Comparison of ENCODE assay signal across 10 mouse cellular contexts in genomic region chr11:117610589-117610988, GRCm38 (mm10). TPM values are rescaled to one million over a fixed set of nuclear protein-coding genes. Genes with fewer than 3 reads are reported as not detected.
DNase-seq lines count a peak whose midpoint lies in the region; ATAC-seq and TF ChIP-seq lines count a peak whose summit lies in the region.
"Had no signal": no experiment of that assay in that cellular context is flagged by ENCODE, and none has a peak within 500 bp of the region (broad histone marks: within the 10 kb centered on the region; RNA-seq: fewer than 3 reads in every experiment).

No protein-coding gene starts in this region.

- peaks cover 42% of the 10 kb centered on the region for H3K27me3 ChIP-seq in hindbrain, embryonic 13.5 days
- H3K27me3 ChIP-seq in hindbrain, embryonic 14.5 days (ENCODE audit: control insufficient read depth, insufficient read depth, low read length), result no peaks in the 10 kb centered on the region
- no peaks in the 10 kb centered on the region for H3K27me3 ChIP-seq in CH12.LX (replicated peaks)
- H3K27me3 ChIP-seq in limb, embryonic 15.5 days, result peaks cover 11% of the 10 kb centered on the region; the same call in 1 of the 2 replicates

- H3K9ac ChIP-seq in hindbrain, embryonic 13.5 days, result no peak overlapping the region
- no peak overlapping the region for H3K9ac ChIP-seq in hindbrain, embryonic 14.5 days
- H3K9ac ChIP-seq in CH12.LX (ENCODE audit: insufficient read depth, low read depth), result no peak overlapping the region
- H3K9ac ChIP-seq in limb, embryonic 15.5 days, result no peak overlapping the region
- H3K9ac ChIP-seq: midbrain, embryonic 12.5 days had no signal

- intact Hi-C loops in left cerebral cortex, postnatal 25 days (cut with DNase I), result no loop called here

- no peak for TF ChIP-seq EP300 in CH12.LX (IDR thresholded peaks at IDR 0.05; ENCODE audit: low read length)

- H3K4me3 ChIP-seq in hindbrain, embryonic 13.5 days, result no peak overlapping the region
- no peak overlapping the region for H3K4me3 ChIP-seq in hindbrain, embryonic 14.5 days (replicated peaks; ENCODE audit: low read length)
- H3K4me3 ChIP-seq in CH12.LX (replicated peaks in 1 of 3; ENCODE audit: low read depth in 2 of 3, low read length in 2 of 3, poor library complexity in 1 of 3), result no peak overlapping the region
- peak overlapping the region; percentile 38; the same call in 1 of the 2 replicates for H3K4me3 ChIP-seq in bone marrow macrophage, adult 2 months (ENCODE audit: insufficient read depth, low read length)
- H3K4me3 ChIP-seq in limb, embryonic 15.5 days, result no peak overlapping the region
- H3K4me3 ChIP-seq: erythroblast, embryonic 14.5 days; midbrain, embryonic 12.5 days had no signal

- no peak for ATAC-seq in hindbrain, embryonic 13.5 days (ENCODE audit: low FRiP score)
- ATAC-seq in hindbrain, embryonic 14.5 days (ENCODE audit: low FRiP score), result no peak
- no peak for ATAC-seq in limb, embryonic 15.5 days (ENCODE audit: insufficient number of reproducible peaks, low FRiP score, low TSS enrichment, low read depth)

- no peak for TF ChIP-seq CTCF in CH12.LX (conservative IDR thresholded peaks at IDR 0.05 in 1 of 2, IDR thresholded peaks at IDR 0.05 in 1 of 2; ENCODE audit: low read depth in 2 of 2, low read length in 2 of 2)
- no peak for TF ChIP-seq CTCF in bone marrow macrophage, adult 2 months (IDR thresholded peaks at IDR 0.05; ENCODE audit: low read depth, low read length)

- H3K79me2 ChIP-seq in CH12.LX (replicated peaks; ENCODE audit: control insufficient read depth, extremely low read depth, insufficient read depth, poor library complexity, severe bottlenecking), result no peaks in the 10 kb centered on the region

- H3K9me3 ChIP-seq in hindbrain, embryonic 13.5 days, result no peaks in the 10 kb centered on the region
- H3K9me3 ChIP-seq in hindbrain, embryonic 14.5 days (ENCODE audit: control insufficient read depth, low read length), result no peaks in the 10 kb centered on the region
- no peaks in the 10 kb centered on the region for H3K9me3 ChIP-seq in CH12.LX (replicated peaks; ENCODE audit: low read length)
- no peaks in the 10 kb centered on the region for H3K9me3 ChIP-seq in limb, embryonic 15.5 days
- H3K9me3 ChIP-seq: midbrain, embryonic 12.5 days had no signal

- H3K27ac ChIP-seq in hindbrain, embryonic 13.5 days, result peak overlapping the region; percentile 59; the same call in 1 of the 2 replicates
- H3K27ac ChIP-seq in hindbrain, embryonic 14.5 days, result no peak overlapping the region
- no peak overlapping the region for H3K27ac ChIP-seq in CH12.LX (ENCODE audit: insufficient read depth, low read depth)
- no peak overlapping the region for H3K27ac ChIP-seq in bone marrow macrophage, adult 2 months (ENCODE audit: insufficient read depth, low read depth, low read length)
- 0 out of 2 replicates have a peak overlapping the region, but pooled peaks have one; percentile 5 for H3K27ac ChIP-seq in limb, embryonic 15.5 days
- H3K27ac ChIP-seq: midbrain, embryonic 12.5 days had no signal

- TF ChIP-seq POLR2A in CH12.LX (IDR thresholded peaks at IDR 0.05; ENCODE audit: low read depth, low read length), result no peak
- TF ChIP-seq POLR2A in bone marrow macrophage, adult 2 months (IDR thresholded peaks at IDR 0.05; ENCODE audit: borderline replicate concordance, low read depth, low read length), result no peak

- H3K4me2 ChIP-seq in hindbrain, embryonic 13.5 days, result no peak overlapping the region
- H3K4me2 ChIP-seq in hindbrain, embryonic 14.5 days (replicated peaks), result no peak overlapping the region
- peak overlapping the region; percentile 85; the same call in 1 of the 2 replicates for H3K4me2 ChIP-seq in CH12.LX (ENCODE audit: insufficient read depth, low read depth, poor library complexity, severe bottlenecking)
- H3K4me2 ChIP-seq in limb, embryonic 15.5 days, result peak overlapping the region; percentile 51

- in situ Hi-C loops in CH12.LX (cut with MboI; ENCODE audit: low pct_ligation_motif_present, low pct_unique_long_range_greater_than_20kb, low sequenced_read_pairs), result loop anchor here (5.0 kb wide), 2 partner anchors 42 to 218 kb away; partner anchors contain the start of gene Tnrc6c

- dilution Hi-C loops in CH12.LX (cut with MboI; ENCODE audit: extremely low pct_ligation_motif_present, extremely low pct_unique_long_range_greater_than_20kb, low sequenced_read_pairs), result no loop called here

- TF ChIP-seq RAD21 in CH12.LX (IDR thresholded peaks at IDR 0.05; ENCODE audit: low read depth, low read length), result no peak

- no peak for DNase-seq in hindbrain, embryonic 14.5 days (ENCODE audit: low spot score)
- DNase-seq in CH12.LX (ENCODE audit: extremely low read depth), result no peak
- no peak for DNase-seq in left cerebral cortex, postnatal 25 days (ENCODE audit: low spot score in 2 of 2)
- DNase-seq in right cerebral cortex, postnatal 10 days (ENCODE audit: low spot score in 2 of 2), result no peak
- DNase-seq: cerebellum, adult 11-12 months had no signal

- H3K4me1 ChIP-seq in hindbrain, embryonic 13.5 days (replicated peaks), result peaks cover 53% of the 10 kb centered on the region
- H3K4me1 ChIP-seq in hindbrain, embryonic 14.5 days (replicated peaks; ENCODE audit: control insufficient read depth, insufficient read depth, low read length), result peaks cover 16% of the 10 kb centered on the region
- H3K4me1 ChIP-seq in CH12.LX (ENCODE audit: control insufficient read depth in 1 of 2, insufficient read depth in 2 of 2), result peaks cover 22 to 66% of the 10 kb centered on the region in 2 experiments
- H3K4me1 ChIP-seq in bone marrow macrophage, adult 2 months (ENCODE audit: control insufficient read depth, insufficient read depth, low read length), result peaks cover 10% of the 10 kb centered on the region
- peaks cover 37% of the 10 kb centered on the region for H3K4me1 ChIP-seq in limb, embryonic 15.5 days

- no peaks in the 10 kb centered on the region for H3K36me3 ChIP-seq in hindbrain, embryonic 13.5 days
- no peaks in the 10 kb centered on the region for H3K36me3 ChIP-seq in hindbrain, embryonic 14.5 days (replicated peaks; ENCODE audit: control insufficient read depth, insufficient read depth)
- no peaks in the 10 kb centered on the region for H3K36me3 ChIP-seq in CH12.LX (replicated peaks in 1 of 2; ENCODE audit: control insufficient read depth in 1 of 2, insufficient read depth in 1 of 2, low read length in 1 of 2)
- no peaks in the 10 kb centered on the region for H3K36me3 ChIP-seq in limb, embryonic 15.5 days
- H3K36me3 ChIP-seq: midbrain, embryonic 12.5 days had no signal

TF ChIP-seq in CH12.LX, 34 proteins besides CTCF, POLR2A, EP300 and RAD21:
- TF ChIP-seq CHD1 (IDR thresholded peaks at IDR 0.05; ENCODE audit: low read depth, low read length) (no peak), ZMIZ1 (IDR thresholded peaks at IDR 0.05; ENCODE audit: low read depth, low read length) (no peak), ELF1 (IDR thresholded peaks at IDR 0.05; ENCODE audit: low read depth, low read length) (peak; percentile 38; the same call in 1 of the 2 replicates), SMC3 (IDR thresholded peaks at IDR 0.05; ENCODE audit: low read depth, low read length) (no peak), ZNF384 (IDR thresholded peaks at IDR 0.05; ENCODE audit: low read depth, low read length) (no peak), BHLHE40 (IDR thresholded peaks at IDR 0.05; ENCODE audit: low read depth, low read length) (0 out of 2 replicates have a peak, but pooled peaks have one; percentile 25), USF2 (conservative IDR thresholded peaks at IDR 0.05; ENCODE audit: low read depth, low read length) (peak; percentile 79), MEF2A (IDR thresholded peaks at IDR 0.05; ENCODE audit: borderline replicate concordance, low read depth, low read length) (no peak), USF1 (IDR thresholded peaks at IDR 0.05; ENCODE audit: low read depth, low read length) (peak; percentile 71)
TF ChIP-seq in CH12.LX: peak in this region for 4.

RNA-seq across cellular contexts. Expression of gene Tnrc6c, which starts 43.5 kb away (rescaled TPM):
- 24.9 and 27.3 TPM in 2 replicates for polyA plus RNA-seq in hindbrain, embryonic 13.5 days (2015; fragmentation: Nextera tagmentation; extraction: Ambion mirVana)
- polyA plus RNA-seq in hindbrain, embryonic 14.5 days (2014; fragmentation: Nextera tagmentation; extraction: Ambion mirVana), result 23.4 and 25.1 TPM in 2 replicates
- 16.7 and 17.2 TPM in 2 replicates for total RNA-seq in CH12.LX (2012; rRNA removed)
- total RNA-seq in CH12.LX (2014; rRNA removed), result 6.1 and 6.9 TPM in 2 replicates
- polyA plus RNA-seq in CH12.LX (2012; ENCODE audit: insufficient read length, low read depth), result 12.2 and 12.8 TPM in 2 replicates
- 16.4 and 16.9 TPM in 2 replicates for polyA plus RNA-seq in bone marrow macrophage, adult 2 months (2012; ENCODE audit: insufficient read depth, insufficient read length, missing spikeins)
- polyA plus RNA-seq in limb, embryonic 15.5 days (2015; fragmentation: Nextera tagmentation; extraction: Ambion mirVana), result 13.2 and 15.4 TPM in 2 replicates
- 10 to 100 TPM; 53.4 to 55.2 TPM for total RNA-seq in left cerebral cortex, postnatal 25 days (2021)

Comparison
In these comparisons a context has a peak if more than half of its experiments do, and no peak if none do; other contexts are left out.
1. H3K27ac ChIP-seq: peak in hindbrain, embryonic 13.5 days (single experiment) and limb, embryonic 15.5 days (single experiment); none in hindbrain, embryonic 14.5 days (single experiment), CH12.LX (single experiment) and bone marrow macrophage, adult 2 months (single experiment).
2. H3K4me2 ChIP-seq: peak in CH12.LX (single experiment) and limb, embryonic 15.5 days (single experiment); none in hindbrain, embryonic 13.5 days (single experiment) and hindbrain, embryonic 14.5 days (single experiment).